Mouse (Mus musculus) stomach, embryonic 14.5 days (tissue): ENCODE data around the gene Clcf1. TPM values are rescaled to one million over a fixed set of nuclear protein-coding genes. Genes with fewer than 3 reads are reported as not detected.
A peak's percentile ranks its signal among the peaks of the same experiment; 100 is the strongest.

Source experiments
- ATAC-seq: fragments of 200-750 bp; cut with Nextera tagmentation; 2 replicates; pipeline ENCODE4 v1.8.0; 2017; ENCODE audit warnings: low read depth, moderate TSS enrichment; ENCODE audit not compliant: insufficient number of reproducible peaks, insufficient read depth, low FRiP score
- H3K27ac ChIP-seq: fragments of 300-500 bp; sonication (generic); 2 replicates; pipeline ENCODE4 v1.5.1; 2014; ENCODE audit warnings: mild to moderate bottlenecking, low read length, moderate library complexity, mixed read lengths
- H3K27me3 ChIP-seq: fragments of 300-500 bp; sonication (generic); 2 replicates; pipeline ENCODE4 v1.6.1; 2014; ENCODE audit warnings: low read length, control low read depth, mixed read lengths; ENCODE audit not compliant: control insufficient read depth, insufficient read depth
- H3K36me3 ChIP-seq: fragments of 300-500 bp; sonication (generic); 2 replicates; pipeline ENCODE4 v1.6.1; 2014; ENCODE audit warnings: mild to moderate bottlenecking, control low read depth, low read length, moderate library complexity, mixed read lengths; ENCODE audit not compliant: control insufficient read depth, insufficient read depth
- H3K4me1 ChIP-seq: fragments of 300-500 bp; sonication (generic); 2 replicates; pipeline ENCODE4 v1.6.1; 2014; ENCODE audit warnings: low read length, control low read depth, mixed read lengths; ENCODE audit not compliant: control insufficient read depth, insufficient read depth
- H3K4me2 ChIP-seq: fragments of 300-500 bp; sonication (generic); replicated peaks from 2 replicates; pipeline ENCODE4 v1.6.1; 2014; ENCODE audit warnings: low read depth, low read length, control low read depth
- H3K4me3 ChIP-seq: fragments of 300-500 bp; sonication (generic); 2 replicates; pipeline ENCODE4 v1.5.1; 2014; ENCODE audit warnings: low read depth, low read length, control low read depth
- H3K9ac ChIP-seq: fragments of 300-500 bp; sonication (generic); replicated peaks from 2 replicates; pipeline ENCODE4 v1.6.1; 2014; ENCODE audit warnings: low read depth, mild to moderate bottlenecking, control low read depth, low read length, moderate library complexity, mixed read lengths
- H3K9me3 ChIP-seq: fragments of 300-500 bp; sonication (generic); 2 replicates; pipeline ENCODE4 v1.6.1; 2016; ENCODE audit warnings: low read depth, low read length, control low read depth; ENCODE audit not compliant: control insufficient read depth
- WGBS: fragments of 180-500 bp; shearing (Covaris S2); extraction: QIAGEN DNeasy Blood & Tissue Kit; methylation state at CpG from one replicate; pipeline ENCODE4 v1.1.7; 2014; 5-methylcytosine and 5-hydroxymethylcytosine counted together
- polyA plus RNA-seq: library from polyadenylated mRNA; unstranded; fragments of >200 nt; fragmentation: Nextera tagmentation; extraction: Ambion mirVana; gene quantifications from 2 replicates; pipeline ENCODE4 v1.2.1, GENCODE M21; 2014

The Clcf1 gene
- polyA plus RNA-seq, 1 experiment from 2014 or later = 8.3 TPM

GRCm38 (mm10) chr19:4196548-4196947 lies 17.5 kb upstream of the Clcf1 start:
- H3K36me3 ChIP-seq = peaks cover 65% of the 10 kb centered on the region
- no peak overlapping the region for H3K4me3 ChIP-seq
- no peak overlapping the region for H3K27ac ChIP-seq
- no peak for ATAC-seq
- H3K27me3 ChIP-seq = no peaks in the 10 kb centered on the region
- 44% methylated on average over 5 of the region's 5 CpGs for WGBS
- peaks cover 31% of the 10 kb centered on the region for H3K4me1 ChIP-seq
- H3K9me3 ChIP-seq = no peaks in the 10 kb centered on the region
- no peak overlapping the region for H3K9ac ChIP-seq
- H3K4me2 ChIP-seq = no peak overlapping the region

- H3K4me1 ChIP-seq = peaks cover 34% of the 10 kb centered on the region
- WGBS = 73% methylated on average over 3 of the region's 3 CpGs
- H3K4me2 ChIP-seq = no peak overlapping the region
- no peaks in the 10 kb centered on the region for H3K9me3 ChIP-seq
- H3K36me3 ChIP-seq = peaks cover 65% of the 10 kb centered on the region
- no peak overlapping the region for H3K9ac ChIP-seq
- H3K27ac ChIP-seq = no peak overlapping the region
- ATAC-seq = no peak
- H3K27me3 ChIP-seq = no peaks in the 10 kb centered on the region
- no peak overlapping the region for H3K4me3 ChIP-seq
Measured at GRCm38 (mm10) chr19:4197180-4197579, 16.9 kb upstream of the Clcf1 start.

- no peaks in the 10 kb centered on the region for H3K9me3 ChIP-seq
- no peaks in the 10 kb centered on the region for H3K27me3 ChIP-seq
- peak within 1 kb of the TSS; percentile 69 for H3K9ac ChIP-seq
- peak within 1 kb of the TSS; percentile 75 for H3K4me3 ChIP-seq
- peak within 1 kb of the TSS; percentile 75 for H3K4me2 ChIP-seq
- peaks cover 31% of the 10 kb centered on the region for H3K36me3 ChIP-seq
- ATAC-seq = peak; percentile 86
- H3K27ac ChIP-seq = peak within 1 kb of the TSS; percentile 69
- WGBS = under 1% methylated on average over 34 of the region's 34 CpGs
- H3K4me1 ChIP-seq = peaks cover 19% of the 10 kb centered on the region; the same call in 1 of the 2 replicates
Measured at GRCm38 (mm10) chr19:4201291-4201909, 12.6 kb upstream of the Clcf1 start, which contains the start of gene Rad9a. TSS of gene Rad9a (minus strand) at chr19:4201662.

GRCm38 (mm10) chr19:4202149-4202548 lies 11.9 kb upstream of the Clcf1 start:
- WGBS = 23% methylated on average over 7 of the region's 7 CpGs
- peak overlapping the region; percentile 75 for H3K4me2 ChIP-seq
- H3K4me3 ChIP-seq = peak overlapping the region; percentile 75
- H3K4me1 ChIP-seq = peaks cover 14% of the 10 kb centered on the region; the same call in 1 of the 2 replicates
- no peaks in the 10 kb centered on the region for H3K9me3 ChIP-seq
- H3K27me3 ChIP-seq = no peaks in the 10 kb centered on the region
- H3K9ac ChIP-seq = peak overlapping the region; percentile 69; the same call in 1 of the 2 replicates
- H3K36me3 ChIP-seq = peaks cover 24% of the 10 kb centered on the region
- ATAC-seq = no peak
- H3K27ac ChIP-seq = no peak overlapping the region

GRCm38 (mm10) chr19:4203148-4203547 lies 10.9 kb upstream of the Clcf1 start:
- Histone ChIP-seq H3K4me1 (peaks cover 14% of the 10 kb centered on the region; the same call in 1 of the 2 replicates), H3K4me3 (no peak overlapping the region), H3K9ac (no peak overlapping the region), H3K4me2 (no peak overlapping the region), H3K27me3 (no peaks in the 10 kb centered on the region), H3K27ac (no peak overlapping the region), H3K9me3 (no peaks in the 10 kb centered on the region), H3K36me3 (peaks cover 20% of the 10 kb centered on the region)
- no peak for ATAC-seq
- 61% methylated on average over 3 of the region's 3 CpGs for WGBS

GRCm38 (mm10) chr19:4203604-4204326 lies 10.3 kb upstream of the Clcf1 start:
- H3K4me3 ChIP-seq = no peak overlapping the region
- H3K9me3 ChIP-seq = no peaks in the 10 kb centered on the region
- no peak overlapping the region for H3K9ac ChIP-seq
- no peak overlapping the region for H3K27ac ChIP-seq
- H3K36me3 ChIP-seq = peaks cover 14% of the 10 kb centered on the region
- 64% methylated on average over 13 of the region's 13 CpGs for WGBS
- no peaks in the 10 kb centered on the region for H3K27me3 ChIP-seq
- no peak for ATAC-seq
- no peak overlapping the region for H3K4me2 ChIP-seq
- peaks cover 14% of the 10 kb centered on the region; the same call in 1 of the 2 replicates for H3K4me1 ChIP-seq

GRCm38 (mm10) chr19:4204889-4205288 lies 9.1 kb upstream of the Clcf1 start:
- no peak for ATAC-seq
- no peak overlapping the region for H3K27ac ChIP-seq
- H3K4me3 ChIP-seq = no peak overlapping the region
- no peaks in the 10 kb centered on the region for H3K27me3 ChIP-seq
- H3K4me1 ChIP-seq = peaks cover 14% of the 10 kb centered on the region; the same call in 1 of the 2 replicates
- no peak overlapping the region for H3K4me2 ChIP-seq
- peaks cover 5% of the 10 kb centered on the region; the same call in 1 of the 2 replicates for H3K36me3 ChIP-seq
- H3K9ac ChIP-seq = no peak overlapping the region
- H3K9me3 ChIP-seq = no peaks in the 10 kb centered on the region
- 55% methylated on average over 4 of the region's 4 CpGs for WGBS

- Histone ChIP-seq H3K36me3 (no peaks in the 10 kb centered on the region), H3K9ac (no peak overlapping the region), H3K9me3 (no peaks in the 10 kb centered on the region), H3K4me3 (no peak overlapping the region), H3K4me1 (peaks cover 5% of the 10 kb centered on the region; the same call in 1 of the 2 replicates), H3K27me3 (no peaks in the 10 kb centered on the region), H3K4me2 (no peak overlapping the region), H3K27ac (no peak overlapping the region)
- peak; percentile 80; the same call in 1 of the 2 replicates for ATAC-seq
- WGBS = 2% methylated on average over 2 of the region's 2 CpGs
Measured at GRCm38 (mm10) chr19:4206971-4207370, 7.1 kb upstream of the Clcf1 start.
